10 mouse cellular contexts compared by ENCODE assay signal in genomic region chr5:116420213-116420612, GRCm38 (mm10). TPM values are rescaled to one million over a fixed set of nuclear protein-coding genes. Genes with fewer than 3 reads are reported as not detected.
DNase-seq lines count a peak whose midpoint lies in the region; ATAC-seq and TF ChIP-seq lines count a peak whose summit lies in the region.
"Had no signal": no experiment of that assay in that cellular context is flagged by ENCODE, and none has a peak within 500 bp of the region (broad histone marks: within the 10 kb centered on the region; RNA-seq: fewer than 3 reads in every experiment).

No protein-coding gene starts in this region.

- peak overlapping the region; percentile 62 for H3K4me2 ChIP-seq in heart, postnatal 0 days (ENCODE audit: low read depth, low read length)
- H3K4me2 ChIP-seq in liver, embryonic 14.5 days (ENCODE audit: low read depth), result peak overlapping the region; percentile 11; the same call in 1 of the 2 replicates

- no peaks in the 10 kb centered on the region for H3K9me3 ChIP-seq in heart, embryonic 10.5 days
- H3K9me3 ChIP-seq in heart, postnatal 0 days (replicated peaks; ENCODE audit: control insufficient read depth, low read length), result no peaks in the 10 kb centered on the region
- no peaks in the 10 kb centered on the region for H3K9me3 ChIP-seq in liver, embryonic 14.5 days (ENCODE audit: control insufficient read depth, low read length)

- peak overlapping the region; percentile 87 for H3K27ac ChIP-seq in heart, embryonic 10.5 days
- peak overlapping the region; percentile 83 for H3K27ac ChIP-seq in heart, postnatal 0 days (ENCODE audit: low read depth)
- no peak overlapping the region for H3K27ac ChIP-seq in liver, embryonic 14.5 days
- H3K27ac ChIP-seq: macrophage had no signal

- ATAC-seq in heart, postnatal 0 days (ENCODE audit: insufficient read depth, low read depth), result no peak
- ATAC-seq in liver, embryonic 14.5 days (ENCODE audit: insufficient read depth), result no peak

- 90% methylated on average over 1 of the region's 1 CpGs for WGBS in heart, embryonic 10.5 days
- WGBS in heart, postnatal 0 days, result 100% methylated on average over 1 of the region's 1 CpGs
- WGBS in liver, embryonic 14.5 days (ENCODE audit: insufficient replicate concordance), result 86% methylated on average over 1 of the region's 1 CpGs

- H3K4me3 ChIP-seq in heart, embryonic 10.5 days, result peak overlapping the region; percentile 60
- peak overlapping the region; percentile 42 for H3K4me3 ChIP-seq in C2C12 (ENCODE audit: insufficient read depth, poor library complexity, severe bottlenecking)
- peak overlapping the region; percentile 36 for H3K4me3 ChIP-seq in heart, postnatal 0 days (ENCODE audit: low read depth, low read length)
- no peak overlapping the region for H3K4me3 ChIP-seq in liver, embryonic 14.5 days (ENCODE audit: insufficient read depth in 1 of 2, low read depth in 2 of 2, low read length in 2 of 2)

- peaks cover 40% of the 10 kb centered on the region for H3K79me3 ChIP-seq in C2C12 (ENCODE audit: low read depth)

- H3K9ac ChIP-seq in heart, postnatal 0 days (replicated peaks; ENCODE audit: low read depth, low read length), result peak overlapping the region; percentile 52
- H3K9ac ChIP-seq in liver, embryonic 14.5 days (replicated peaks), result no peak overlapping the region

- no peaks in the 10 kb centered on the region for H3K27me3 ChIP-seq in heart, embryonic 10.5 days (ENCODE audit: insufficient read depth, poor library complexity, severe bottlenecking)
- no peaks in the 10 kb centered on the region for H3K27me3 ChIP-seq in C2C12 (ENCODE audit: control insufficient read depth, insufficient read depth, insufficient read length)
- H3K27me3 ChIP-seq in heart, postnatal 0 days (ENCODE audit: control insufficient read depth, insufficient read depth, low read length), result no peaks in the 10 kb centered on the region
- no peaks in the 10 kb centered on the region for H3K27me3 ChIP-seq in liver, embryonic 14.5 days (ENCODE audit: control insufficient read depth, insufficient read depth, low read length)

- intact Hi-C loops in heart, postnatal 36 days (cut with DNase I), result no loop called here

- peaks cover 12% of the 10 kb centered on the region; the same call in 1 of the 2 replicates for H3K36me3 ChIP-seq in heart, embryonic 10.5 days
- peaks cover 13% of the 10 kb centered on the region for H3K36me3 ChIP-seq in C2C12 (ENCODE audit: control insufficient read depth, insufficient read depth)
- peaks cover 4% of the 10 kb centered on the region; the same call in 1 of the 2 replicates for H3K36me3 ChIP-seq in heart, postnatal 0 days (replicated peaks; ENCODE audit: control insufficient read depth, insufficient read depth, low read length)
- no peaks in the 10 kb centered on the region for H3K36me3 ChIP-seq in liver, embryonic 14.5 days (replicated peaks; ENCODE audit: control insufficient read depth, insufficient read depth, low read depth)

- no peak for TF ChIP-seq EP300 in heart, postnatal 0 days (IDR thresholded peaks at IDR 0.05; ENCODE audit: low read depth)
- no peak for TF ChIP-seq EP300 in liver, embryonic 14.5 days (IDR thresholded peaks at IDR 0.05; ENCODE audit: low read depth)

- H3K79me2 ChIP-seq in C2C12 (ENCODE audit: control insufficient read depth, insufficient read depth), result peaks cover 70% of the 10 kb centered on the region

- H3ac ChIP-seq in C2C12 (ENCODE audit: control insufficient read depth, insufficient read length, low read depth), result no peak overlapping the region

- peaks cover 67% of the 10 kb centered on the region for H3K4me1 ChIP-seq in heart, embryonic 10.5 days
- peaks cover 34% of the 10 kb centered on the region for H3K4me1 ChIP-seq in heart, postnatal 0 days (ENCODE audit: control insufficient read depth, insufficient read depth)
- H3K4me1 ChIP-seq in liver, embryonic 14.5 days (replicated peaks; ENCODE audit: control insufficient read depth in 2 of 2, insufficient read depth in 2 of 2, low read length in 1 of 2), result no peaks in the 10 kb centered on the region; a peak in 1 of 4 replicates

- TF ChIP-seq CTCF in C2C12 (IDR thresholded peaks at IDR 0.05; ENCODE audit: control insufficient read depth, insufficient read depth, insufficient read length), result no peak
- TF ChIP-seq CTCF in heart, postnatal 0 days (IDR thresholded peaks at IDR 0.05; ENCODE audit: low read depth), result no peak
- no peak for TF ChIP-seq CTCF in liver, embryonic 14.5 days (IDR thresholded peaks at IDR 0.05; ENCODE audit: low read depth)

- DNase-seq in heart, embryonic 10.5 days (ENCODE audit: low spot score), result no peak
- DNase-seq in heart, postnatal 36 days, result no peak
- no peak for DNase-seq in heart, postnatal 0 days (ENCODE audit: low spot score)
- no peak for DNase-seq in liver, embryonic 14.5 days (ENCODE audit: low read depth in 3 of 3, low spot score in 3 of 3)
- no peak for DNase-seq in urinary bladder, postnatal 14 days (ENCODE audit: low spot score)
- no peak for DNase-seq in gastrocnemius, adult 8-10 months (ENCODE audit: low spot score in 2 of 2)
- no peak for DNase-seq in left cerebral cortex, adult 11 months (ENCODE audit: low spot score)

TF ChIP-seq in C2C12, 6 proteins besides CTCF, POLR2A, EP300 and RAD21:
- no peak for TF ChIP-seq USF1 (IDR thresholded peaks at IDR 0.05; ENCODE audit: low read depth)

RNA-seq across cellular contexts. Expression of gene Hspb8, which starts 2.5 kb away (rescaled TPM):
- 26.9 and 40.5 TPM in 2 replicates for polyA plus RNA-seq in heart, embryonic 10.5 days (2016; fragmentation: Nextera tagmentation; extraction: Ambion mirVana)
- total RNA-seq in heart, postnatal 36 days (2021), result 100 to 1,000 TPM; 386 to 424 TPM
- 58.6 TPM for polyA plus RNA-seq in C2C12 (2012; fragmentation: generic; extraction: Trizol)
- total RNA-seq in heart, postnatal 0 days (2014; rRNA removed; ENCODE audit: low replicate concordance), result 102 and 111 TPM in 2 replicates
- polyA plus RNA-seq in heart, postnatal 0 days (2015; fragmentation: Nextera tagmentation; extraction: Ambion mirVana), result 26.9 and 30.3 TPM in 2 replicates
- polyA plus RNA-seq in liver, embryonic 14.5 days (2012; rRNA removed), result 2.1 and 2.3 TPM in 2 replicates
- 1.1 and 2.5 TPM in 2 replicates for polyA plus RNA-seq in liver, embryonic 14.5 days (2014; fragmentation: Nextera tagmentation; extraction: Ambion mirVana)
- 100 to 1,000 TPM; 239 to 425 (median 325) TPM for total RNA-seq in gastrocnemius, adult 8-10 months (2022)
- total RNA-seq: hematopoietic stem cell, adult 5-6 weeks had no signal

Comparison
In these comparisons a context has a peak if more than half of its experiments do, and no peak if none do; other contexts are left out.
1. H3K4me3 ChIP-seq: peak in heart, embryonic 10.5 days (single experiment), C2C12 (single experiment) and heart, postnatal 0 days (single experiment); none in liver, embryonic 14.5 days (0 of 2).